Comparison of ENCODE assay signal across 13 mouse cellular contexts in the genomic region with DNA sequence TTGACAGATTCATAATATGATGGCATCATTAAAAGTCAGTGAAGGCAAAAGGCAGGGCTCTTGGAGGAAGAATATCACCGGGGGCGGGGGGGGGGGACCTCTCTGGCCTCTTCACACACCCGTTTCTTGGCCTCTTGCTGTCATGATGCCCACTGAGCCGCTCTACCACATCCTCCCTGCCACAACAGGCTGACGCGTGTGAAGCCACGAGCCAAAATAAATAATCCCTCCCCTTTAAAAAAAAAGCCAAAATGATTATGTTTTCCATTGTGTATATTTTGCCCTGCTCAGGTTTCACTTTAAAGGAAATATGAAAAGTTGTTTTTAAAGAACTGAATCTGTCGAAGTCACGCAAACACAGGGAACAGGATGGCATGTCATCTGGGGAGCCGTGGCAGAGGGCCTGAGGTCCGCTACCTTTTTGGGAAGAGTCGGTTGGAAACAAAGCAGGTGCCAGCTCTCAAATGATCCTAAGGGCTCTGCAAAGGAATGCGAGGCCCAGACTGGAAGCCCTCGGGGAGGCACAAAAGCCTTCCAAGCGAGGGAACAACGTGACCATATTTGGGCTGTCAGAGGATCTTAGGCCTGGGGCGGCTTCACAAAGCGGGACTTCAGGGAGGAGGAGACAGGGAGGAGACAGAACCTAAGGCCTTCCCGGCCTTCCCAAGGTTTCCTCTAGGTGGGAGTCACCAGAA. TPM values are rescaled to one million over a fixed set of nuclear protein-coding genes. Genes with fewer than 3 reads are reported as not detected.
DNase-seq lines count a peak whose midpoint lies in the region; ATAC-seq and TF ChIP-seq lines count a peak whose summit lies in the region.
"Had no signal": no experiment of that assay in that cellular context is flagged by ENCODE, and none has a peak within 500 bp of the region (broad histone marks: within the 10 kb centered on the region; RNA-seq: fewer than 3 reads in every experiment).

No protein-coding gene starts in this region.

- TF ChIP-seq CTCF in forebrain, postnatal 0 days (IDR thresholded peaks at IDR 0.05; ENCODE audit: low read depth): no peak

- peaks cover 57% of the 10 kb centered on the region for H3K36me3 ChIP-seq in forebrain, embryonic 10.5 days (replicated peaks)
- H3K36me3 ChIP-seq in forebrain, postnatal 0 days (ENCODE audit: insufficient read depth): 0 out of 2 replicates have a peak, but pooled peaks cover 12% of the 10 kb centered on the region
- peaks cover 17% of the 10 kb centered on the region; the same call in 1 of the 2 replicates for H3K36me3 ChIP-seq in stomach, embryonic 16.5 days (ENCODE audit: control insufficient read depth, insufficient read depth, low read length)
- H3K36me3 ChIP-seq in liver, embryonic 12.5 days: peaks cover 21% of the 10 kb centered on the region; the same call in 1 of the 2 replicates

- WGBS in forebrain, embryonic 10.5 days: 58% methylated on average over 19 of the region's 19 CpGs
- WGBS in forebrain, postnatal 0 days: 48% methylated on average over 19 of the region's 19 CpGs
- WGBS in stomach, embryonic 16.5 days: 45% methylated on average over 19 of the region's 19 CpGs
- 76% methylated on average over 19 of the region's 19 CpGs for WGBS in liver, embryonic 12.5 days (ENCODE audit: insufficient replicate concordance)

- no peak overlapping the region for H3K4me2 ChIP-seq in forebrain, postnatal 0 days (ENCODE audit: low read depth)
- H3K4me2 ChIP-seq in stomach, embryonic 16.5 days (ENCODE audit: low read depth, low read length): no peak overlapping the region
- H3K4me2 ChIP-seq in liver, embryonic 12.5 days: no peak overlapping the region

- no peaks in the 10 kb centered on the region for H3K27me3 ChIP-seq in forebrain, embryonic 10.5 days (ENCODE audit: poor library complexity, severe bottlenecking)
- H3K27me3 ChIP-seq in forebrain, postnatal 0 days (ENCODE audit: insufficient read depth, low read length): no peaks in the 10 kb centered on the region
- no peaks in the 10 kb centered on the region for H3K27me3 ChIP-seq in stomach, embryonic 16.5 days (ENCODE audit: control insufficient read depth, insufficient read depth, low read length)
- no peaks in the 10 kb centered on the region for H3K27me3 ChIP-seq in liver, embryonic 12.5 days (replicated peaks)

- ATAC-seq in forebrain, postnatal 0 days: no peak
- peak; percentile 59; the same call in 1 of the 2 replicates for ATAC-seq in stomach, embryonic 16.5 days (ENCODE audit: insufficient read depth, low FRiP score)
- no peak for ATAC-seq in liver, embryonic 12.5 days

- no peaks in the 10 kb centered on the region for H3K9me3 ChIP-seq in forebrain, embryonic 10.5 days
- no peaks in the 10 kb centered on the region for H3K9me3 ChIP-seq in forebrain, postnatal 0 days (ENCODE audit: low read length)
- H3K9me3 ChIP-seq in stomach, embryonic 16.5 days (replicated peaks; ENCODE audit: control insufficient read depth, low read length): no peaks in the 10 kb centered on the region
- no peaks in the 10 kb centered on the region for H3K9me3 ChIP-seq in liver, embryonic 12.5 days (replicated peaks)

- intact Hi-C loops in heart, postnatal 14 days (cut with DNase I): no loop called here

- no peak for DNase-seq in forebrain, embryonic 10.5 days (ENCODE audit: extremely low spot score, low spot score)
- no peak for DNase-seq in forebrain, postnatal 0 days
- DNase-seq in ovary, postnatal 36 days (ENCODE audit: low spot score): peak; percentile 39
- no peak for DNase-seq in ovary, adult 18-20 months (ENCODE audit: low spot score)
- peak; percentile 19 to 35 for DNase-seq in heart, postnatal 14 days
- no peak for DNase-seq in frontal cortex, postnatal 14 days (ENCODE audit: low spot score in 2 of 2)
- DNase-seq: adrenal gland, postnatal 10 days; B cell, adult 2 months; midbrain, embryonic 14.5 days; right cerebral cortex, postnatal 14 days had no signal

- peaks cover 49% of the 10 kb centered on the region for H3K4me1 ChIP-seq in forebrain, embryonic 10.5 days
- no peaks in the 10 kb centered on the region for H3K4me1 ChIP-seq in forebrain, postnatal 0 days (ENCODE audit: insufficient read depth)
- peaks cover 48% of the 10 kb centered on the region for H3K4me1 ChIP-seq in stomach, embryonic 16.5 days (ENCODE audit: control insufficient read depth, insufficient read depth, low read length)
- H3K4me1 ChIP-seq in liver, embryonic 12.5 days: peaks cover 26% of the 10 kb centered on the region

- peak overlapping the region; percentile 31 for H3K27ac ChIP-seq in forebrain, embryonic 10.5 days
- H3K27ac ChIP-seq in forebrain, postnatal 0 days (ENCODE audit: low read depth, low read length): no peak overlapping the region
- H3K27ac ChIP-seq in stomach, embryonic 16.5 days (ENCODE audit: low read length): peak overlapping the region; percentile 63
- H3K27ac ChIP-seq in liver, embryonic 12.5 days: no peak overlapping the region

- no peak overlapping the region for H3K4me3 ChIP-seq in forebrain, embryonic 10.5 days
- H3K4me3 ChIP-seq in forebrain, postnatal 0 days (ENCODE audit: low read depth, low read length): no peak overlapping the region
- H3K4me3 ChIP-seq in stomach, embryonic 16.5 days (replicated peaks; ENCODE audit: low read length): no peak overlapping the region
- no peak overlapping the region for H3K4me3 ChIP-seq in liver, embryonic 12.5 days
- H3K4me3 ChIP-seq: erythroblast, embryonic 14.5 days had no signal

- H3K9ac ChIP-seq in forebrain, postnatal 0 days: no peak overlapping the region
- no peak overlapping the region for H3K9ac ChIP-seq in stomach, embryonic 16.5 days (ENCODE audit: low read length)
- H3K9ac ChIP-seq in liver, embryonic 12.5 days: no peak overlapping the region

RNA-seq across cellular contexts. Expression of a gene that starts 51.9 kb away (rescaled TPM):
- 27.8 and 29.2 TPM in 2 replicates for polyA plus RNA-seq in forebrain, embryonic 10.5 days (2016; fragmentation: Nextera tagmentation; extraction: Ambion mirVana)
- 15.4 and 19.1 TPM in 2 replicates for total RNA-seq in forebrain, postnatal 0 days (2014; rRNA removed)
- 4.9 and 6.7 TPM in 2 replicates for polyA plus RNA-seq in forebrain, postnatal 0 days (2015; fragmentation: Nextera tagmentation; extraction: Ambion mirVana)
- total RNA-seq in heart, postnatal 14 days (2021): 10 to 100 TPM; 49.7 to 51.0 TPM
- 51.2 and 52.7 TPM in 2 replicates for polyA plus RNA-seq in stomach, embryonic 16.5 days (2015; fragmentation: Nextera tagmentation; extraction: Ambion mirVana)
- polyA plus RNA-seq in liver, embryonic 12.5 days (2016; fragmentation: Nextera tagmentation; extraction: Ambion mirVana): 15.6 and 15.9 TPM in 2 replicates

Comparison
In these comparisons a context has a peak if more than half of its experiments do, and no peak if none do; other contexts are left out.
1. DNase-seq: peak in ovary, postnatal 36 days (single experiment) and heart, postnatal 14 days (2 of 2); none in forebrain, embryonic 10.5 days (single experiment), forebrain, postnatal 0 days (single experiment), ovary, adult 18-20 months (single experiment) and frontal cortex, postnatal 14 days (0 of 2).
2. H3K27ac ChIP-seq: peak in forebrain, embryonic 10.5 days (single experiment) and stomach, embryonic 16.5 days (single experiment); none in forebrain, postnatal 0 days (single experiment) and liver, embryonic 12.5 days (single experiment).